20 mouse cellular contexts compared by ENCODE assay signal in genomic region chr2:79964964-79965363, GRCm38 (mm10).
A peak's percentile ranks its signal among the peaks of the same experiment; 100 is the strongest.
DNase-seq lines count a peak whose midpoint lies in the region; ATAC-seq and TF ChIP-seq lines count a peak whose summit lies in the region.
"Had no signal": no experiment of that assay in that cellular context is flagged by ENCODE, and none has a peak within 500 bp of the region (broad histone marks: within the 10 kb centered on the region; RNA-seq: fewer than 3 reads in every experiment).

No protein-coding gene starts in this region.

- ATAC-seq in kidney, embryonic 14.5 days (ENCODE audit: low FRiP score, low TSS enrichment), result peak; percentile 75; the same call in 1 of the 2 replicates
- ATAC-seq: forebrain, embryonic 15.5 days had no signal

- no peak for TF ChIP-seq CTCF in liver, adult 2 months (IDR thresholded peaks at IDR 0.05; ENCODE audit: low read depth, low read length)
- TF ChIP-seq CTCF in kidney, adult 2 months (conservative IDR thresholded peaks at IDR 0.05; ENCODE audit: insufficient read depth, insufficient read length, low read depth, low read length), result no peak

- no peak for TF ChIP-seq POLR2A in liver, adult 2 months (IDR thresholded peaks at IDR 0.05; ENCODE audit: extremely low read depth, insufficient read depth, low read length)
- TF ChIP-seq POLR2A in kidney, adult 2 months (IDR thresholded peaks at IDR 0.05; ENCODE audit: low read depth, low read length), result no peak

- H3K27ac ChIP-seq in liver, adult 2 months (replicated peaks; ENCODE audit: insufficient read depth, low read depth, low read length), result no peak overlapping the region
- peak overlapping the region; percentile 66 for H3K27ac ChIP-seq in kidney, adult 2 months (ENCODE audit: insufficient read depth, low read depth, low read length)
- no peak overlapping the region for H3K27ac ChIP-seq in kidney, embryonic 14.5 days (ENCODE audit: low read depth, low read length)
- H3K27ac ChIP-seq: embryonic facial prominence, embryonic 10.5 days; forebrain, embryonic 10.5 days; forebrain, embryonic 15.5 days; heart, embryonic 15.5 days; hindbrain, embryonic 13.5 days had no signal

- no peaks in the 10 kb centered on the region for H3K9me3 ChIP-seq in kidney, embryonic 14.5 days (ENCODE audit: control insufficient read depth, low read length)
- H3K9me3 ChIP-seq: embryonic facial prominence, embryonic 10.5 days; forebrain, embryonic 10.5 days; forebrain, embryonic 15.5 days; heart, embryonic 15.5 days; hindbrain, embryonic 13.5 days had no signal

- no peak overlapping the region for H3K4me2 ChIP-seq in kidney, embryonic 14.5 days (replicated peaks; ENCODE audit: low read depth, low read length)
- H3K4me2 ChIP-seq: forebrain, embryonic 15.5 days; heart, embryonic 11.5 days; heart, embryonic 15.5 days; hindbrain, embryonic 13.5 days had no signal

- peaks cover 9% of the 10 kb centered on the region; the same call in 1 of the 2 replicates for H3K4me1 ChIP-seq in liver, adult 2 months (ENCODE audit: control insufficient read depth, insufficient read depth, low read length)
- H3K4me1 ChIP-seq in kidney, adult 2 months (ENCODE audit: control insufficient read depth, insufficient read depth, low read length), result peaks cover 24% of the 10 kb centered on the region
- H3K4me1 ChIP-seq in kidney, embryonic 14.5 days (ENCODE audit: control insufficient read depth, insufficient read depth, low read length), result peaks cover 15% of the 10 kb centered on the region; the same call in 1 of the 2 replicates
- H3K4me1 ChIP-seq: embryonic facial prominence, embryonic 10.5 days; forebrain, embryonic 15.5 days; hindbrain, embryonic 13.5 days had no signal

- H3K4me3 ChIP-seq in liver, adult 2 months (ENCODE audit: insufficient read depth, low read depth, low read length), result no peak overlapping the region
- H3K4me3 ChIP-seq in kidney, adult 2 months (ENCODE audit: insufficient read depth, low read depth, low read length), result no peak overlapping the region
- no peak overlapping the region for H3K4me3 ChIP-seq in kidney, embryonic 14.5 days (ENCODE audit: low read length)
- H3K4me3 ChIP-seq: embryonic facial prominence, embryonic 10.5 days; forebrain, embryonic 10.5 days; forebrain, embryonic 15.5 days; heart, embryonic 15.5 days; hindbrain, embryonic 13.5 days had no signal

- no peaks in the 10 kb centered on the region for H3K36me3 ChIP-seq in liver, adult 2 months (ENCODE audit: control insufficient read depth, insufficient read depth, low read length)
- no peaks in the 10 kb centered on the region for H3K36me3 ChIP-seq in kidney, adult 2 months (ENCODE audit: control insufficient read depth, insufficient read depth, low read length)
- no peaks in the 10 kb centered on the region for H3K36me3 ChIP-seq in kidney, embryonic 14.5 days (ENCODE audit: control insufficient read depth, insufficient read depth, low read length)
- H3K36me3 ChIP-seq: embryonic facial prominence, embryonic 10.5 days; forebrain, embryonic 10.5 days; forebrain, embryonic 15.5 days; heart, embryonic 15.5 days; hindbrain, embryonic 13.5 days had no signal

- no peak overlapping the region for H3K9ac ChIP-seq in liver, adult 2 months (ENCODE audit: low read depth, low read length)
- no peak overlapping the region for H3K9ac ChIP-seq in kidney, embryonic 14.5 days (ENCODE audit: low read depth, low read length)
- H3K9ac ChIP-seq: forebrain, embryonic 15.5 days; heart, embryonic 15.5 days; hindbrain, embryonic 13.5 days had no signal

- H3K27me3 ChIP-seq in liver, adult 2 months (ENCODE audit: control insufficient read depth, insufficient read depth, low read length), result no peaks in the 10 kb centered on the region
- no peaks in the 10 kb centered on the region for H3K27me3 ChIP-seq in kidney, adult 2 months (replicated peaks; ENCODE audit: control insufficient read depth, insufficient read depth, low read length)
- no peaks in the 10 kb centered on the region for H3K27me3 ChIP-seq in kidney, embryonic 14.5 days (ENCODE audit: control insufficient read depth, insufficient read depth, low read length)
- H3K27me3 ChIP-seq: forebrain, embryonic 15.5 days; heart, embryonic 15.5 days; hindbrain, embryonic 13.5 days had no signal

- WGBS in liver, adult 2 months, result 36% methylated on average over 4 of the region's 4 CpGs
- WGBS in kidney, adult 2 months, result 20% methylated on average over 4 of the region's 4 CpGs
- 32% methylated on average over 4 of the region's 4 CpGs for WGBS in kidney, embryonic 14.5 days

- no peaks in the 10 kb centered on the region for H3K79me2 ChIP-seq in liver, adult 2 months (ENCODE audit: control insufficient read depth, insufficient read depth, low read length)

- DNase-seq in liver, adult 2 months (ENCODE audit: extremely low read depth, low read depth, low spot score), result peak; percentile 50
- no peak for DNase-seq in liver
- peak; percentile 75 for DNase-seq in kidney, adult 2 months
- peak; percentile 19 for DNase-seq in kidney, postnatal 14 days
- DNase-seq in embryo, embryonic 9.5 days (ENCODE audit: extremely low spot score), result no peak
- DNase-seq in urinary bladder, postnatal 36 days (ENCODE audit: low spot score in 2 of 2), result no peak
- DNase-seq: adrenal gland, adult 2 months; adrenal gland, postnatal 25 days; cerebellum, adult 18-20 months; cerebellum, adult 9-11 months; cerebellum, postnatal 36 days; heart, adult 18-20 months; heart, postnatal 14 days had no signal

Comparison
In these comparisons a context has a peak if more than half of its experiments do, and no peak if none do; other contexts are left out.
1. DNase-seq: peak in liver, adult 2 months (single experiment), kidney, adult 2 months (single experiment) and kidney, postnatal 14 days (single experiment); none in liver (single experiment), embryo, embryonic 9.5 days (single experiment) and urinary bladder, postnatal 36 days (0 of 2).